Mouse (Mus musculus): Measurements from ENCODE around the gene Phf2. TPM values are rescaled to one million over a fixed set of nuclear protein-coding genes. Genes with fewer than 3 reads are reported as not detected.

Gene Phf2
- polyA plus RNA-seq, 1 experiment from 2014 or later: 11.9 TPM

- H3K27me3 ChIP-seq: no peaks in the 10 kb centered on the region
- H3K4me2 ChIP-seq: no peak overlapping the region
- no peak for ATAC-seq (ENCODE audit: low FRiP score)
- H3K27ac ChIP-seq: no peak overlapping the region
- no peaks in the 10 kb centered on the region for H3K9me3 ChIP-seq
- H3K4me3 ChIP-seq (replicated peaks): no peak overlapping the region
- H3K4me1 ChIP-seq: peaks cover 8% of the 10 kb centered on the region; the same call in 1 of the 2 replicates
- 80% methylated on average over 11 of the region's 11 CpGs for WGBS
- no peak overlapping the region for H3K9ac ChIP-seq
- H3K36me3 ChIP-seq (replicated peaks): peaks cover 8% of the 10 kb centered on the region; the same call in 1 of the 2 replicates
Measured at GRCm38 (mm10) chr13:48796906-48797305, 74.0 kb downstream of the Phf2 start.

DNA sequence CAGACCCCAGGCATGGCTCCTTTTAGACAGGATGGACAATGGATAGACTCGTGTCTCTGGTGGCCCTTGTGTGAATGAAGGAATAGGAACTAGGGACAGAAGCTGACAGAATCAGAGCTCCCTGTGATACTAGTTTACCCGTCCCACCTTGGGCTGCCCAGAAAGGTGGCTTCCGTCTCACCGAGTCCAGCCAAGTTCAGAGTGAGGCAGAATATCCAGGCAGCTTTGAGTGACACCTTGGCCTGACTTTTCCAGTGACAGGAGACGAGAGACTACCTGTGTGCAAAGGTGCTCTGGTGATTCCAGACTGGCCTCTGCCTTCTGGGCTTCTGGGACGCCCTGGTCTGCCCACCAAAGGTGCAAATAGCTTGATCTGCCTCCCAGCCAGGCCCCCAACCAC is 75.2 kb downstream of the Phf2 start:
- Histone ChIP-seq H3K9ac (no peak overlapping the region), H3K4me2 (no peak overlapping the region), H3K9me3 (no peaks in the 10 kb centered on the region), H3K4me1 (peaks cover 8% of the 10 kb centered on the region; the same call in 1 of the 2 replicates), H3K4me3 (replicated peaks) (no peak overlapping the region), H3K27ac (no peak overlapping the region), H3K27me3 (no peaks in the 10 kb centered on the region), H3K36me3 (replicated peaks) (no peaks in the 10 kb centered on the region)
- ATAC-seq (ENCODE audit: low FRiP score): no peak
- 84% methylated on average over 6 of the region's 6 CpGs for WGBS

DNA sequence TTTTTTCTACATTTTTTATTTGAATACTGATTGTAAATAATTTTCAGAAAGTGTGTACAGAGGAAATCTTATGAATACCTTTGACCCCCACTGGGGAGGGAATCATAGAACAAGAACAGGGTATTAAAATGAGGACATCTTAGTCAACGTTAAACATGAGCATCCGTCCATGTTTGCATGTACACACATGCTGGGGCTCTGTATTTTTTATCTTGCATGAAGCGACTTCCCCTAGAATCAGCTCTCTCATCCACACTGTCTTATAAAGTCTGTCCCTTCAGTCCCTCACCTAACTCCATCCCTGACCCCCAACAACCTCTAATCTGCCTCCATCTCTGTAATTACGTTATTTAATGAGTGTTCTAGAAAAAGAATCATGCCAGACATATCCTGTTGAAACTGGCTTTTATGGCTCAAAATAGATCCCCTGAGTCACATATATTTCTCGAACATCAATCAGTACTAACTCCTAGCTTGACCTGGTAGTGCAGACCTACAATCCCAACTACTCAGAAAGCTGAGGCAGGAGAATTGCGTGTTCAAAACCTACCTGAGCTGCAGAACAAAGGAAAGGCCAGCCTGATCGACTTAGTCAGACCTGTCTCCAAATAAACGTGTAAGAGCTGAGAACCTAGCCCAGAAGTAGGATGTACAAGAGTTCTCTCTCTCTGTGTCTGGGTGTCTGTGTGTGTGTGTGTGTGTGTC is 86.2 kb downstream of the Phf2 start:
- WGBS: 87% methylated on average over 8 of the region's 8 CpGs
- Histone ChIP-seq H3K27ac (no peak overlapping the region), H3K9ac (no peak overlapping the region), H3K4me3 (replicated peaks) (no peak overlapping the region), H3K27me3 (0 out of 2 replicates have a peak, but pooled peaks cover 6% of the 10 kb centered on the region), H3K4me1 (peaks cover 17% of the 10 kb centered on the region), H3K36me3 (replicated peaks) (no peaks in the 10 kb centered on the region), H3K9me3 (no peaks in the 10 kb centered on the region), H3K4me2 (no peak overlapping the region)
- no peak for ATAC-seq (ENCODE audit: low FRiP score)

GRCm38 (mm10) chr13:48784151-48784550 is 86.8 kb downstream of the Phf2 start:
- Histone ChIP-seq H3K27me3 (0 out of 2 replicates have a peak, but pooled peaks cover 6% of the 10 kb centered on the region), H3K27ac (no peak overlapping the region), H3K9ac (no peak overlapping the region), H3K9me3 (no peaks in the 10 kb centered on the region), H3K4me3 (replicated peaks) (no peak overlapping the region), H3K4me2 (no peak overlapping the region), H3K36me3 (replicated peaks) (no peaks in the 10 kb centered on the region), H3K4me1 (peaks cover 17% of the 10 kb centered on the region)
- peak; percentile 63; the same call in 1 of the 2 replicates for ATAC-seq (ENCODE audit: low FRiP score)
- WGBS: 51% methylated on average over 8 of the region's 8 CpGs

DNA sequence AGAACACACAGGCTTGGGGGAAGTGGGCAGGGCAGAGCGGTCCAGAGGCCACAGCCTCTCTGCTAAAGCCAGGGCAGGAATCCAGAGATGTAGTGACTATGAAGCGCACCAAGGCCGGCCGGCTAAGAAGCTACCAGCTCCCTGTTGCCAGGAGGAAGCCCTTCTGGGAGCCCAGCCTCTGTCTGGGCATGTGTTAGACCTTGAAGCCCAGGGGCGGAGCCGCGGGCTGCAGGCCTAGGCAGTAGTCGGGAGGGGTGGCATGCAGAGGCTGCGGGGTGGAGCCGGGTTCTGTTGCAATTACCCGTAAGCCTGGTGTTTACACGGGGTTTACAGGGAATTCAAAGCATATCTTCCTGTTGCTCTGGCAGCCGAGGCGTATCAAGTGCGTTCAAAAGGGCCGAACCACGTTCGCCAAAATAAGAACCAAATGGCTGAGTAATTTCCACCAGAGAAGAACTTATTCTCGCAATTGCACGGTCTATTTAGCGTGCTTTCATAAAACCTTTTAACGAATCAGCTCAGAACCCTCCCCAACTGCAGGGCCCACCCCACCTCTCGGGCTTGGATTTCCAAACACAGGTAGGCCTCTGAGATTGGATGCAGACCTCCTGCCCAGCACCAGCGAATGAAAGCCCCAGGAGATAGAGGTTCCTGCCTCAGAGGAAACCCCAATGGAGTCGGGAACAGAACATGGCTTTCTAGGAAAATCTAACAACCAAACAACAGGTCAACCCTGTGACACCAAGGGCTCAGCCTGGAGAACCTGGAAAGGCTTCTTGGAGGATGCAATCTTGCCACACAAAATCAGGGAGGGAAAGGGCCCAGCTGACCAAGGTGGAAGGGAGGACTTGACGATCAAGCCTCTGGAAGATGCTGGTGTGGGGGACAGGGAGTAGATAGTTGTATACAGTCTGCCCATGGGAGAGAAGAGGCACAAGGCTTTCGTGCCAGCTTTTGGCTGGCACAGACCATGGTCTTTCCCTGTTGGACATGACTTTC is 87.9 kb downstream of the Phf2 start:
- Histone ChIP-seq H3K4me2 (no peak overlapping the region), H3K27ac (peak overlapping the region; percentile 19; the same call in 1 of the 2 replicates), H3K9ac (no peak overlapping the region), H3K4me1 (peaks cover 17% of the 10 kb centered on the region), H3K36me3 (replicated peaks) (no peaks in the 10 kb centered on the region), H3K9me3 (no peaks in the 10 kb centered on the region), H3K27me3 (0 out of 2 replicates have a peak, but pooled peaks cover 6% of the 10 kb centered on the region), H3K4me3 (replicated peaks) (no peak overlapping the region)
- ATAC-seq (ENCODE audit: low FRiP score): no peak
- 51% methylated on average over 27 of the region's 27 CpGs for WGBS

- no peak overlapping the region for H3K4me2 ChIP-seq
- no peaks in the 10 kb centered on the region for H3K36me3 ChIP-seq (replicated peaks)
- WGBS: 74% methylated on average over 9 of the region's 9 CpGs
- H3K27me3 ChIP-seq: 0 out of 2 replicates have a peak, but pooled peaks cover 6% of the 10 kb centered on the region
- no peak overlapping the region for H3K9ac ChIP-seq
- H3K4me3 ChIP-seq (replicated peaks): no peak overlapping the region
- H3K9me3 ChIP-seq: no peaks in the 10 kb centered on the region
- ATAC-seq (ENCODE audit: low FRiP score): no peak
- no peak overlapping the region for H3K27ac ChIP-seq
- peaks cover 17% of the 10 kb centered on the region for H3K4me1 ChIP-seq
Measured at GRCm38 (mm10) chr13:48780345-48781010, 90.4 kb downstream of the Phf2 start.

- H3K27ac ChIP-seq: no peak overlapping the region
Measured at GRCm38 (mm10) chr13:48779592-48780344, 91.2 kb downstream of the Phf2 start.

GRCm38 (mm10) chr13:48778138-48778537 is 92.8 kb downstream of the Phf2 start:
- ATAC-seq (ENCODE audit: low FRiP score): no peak
- 74% methylated on average over 4 of the region's 4 CpGs for WGBS

More at GRCm38 (mm10) chr13:48779592-48780344, 91.2 kb downstream of the Phf2 start:
- no peak overlapping the region for H3K4me2 ChIP-seq
- no peaks in the 10 kb centered on the region for H3K36me3 ChIP-seq (replicated peaks)
- 58% methylated on average over 11 of the region's 11 CpGs for WGBS
- no peak overlapping the region for H3K4me3 ChIP-seq (replicated peaks)
- no peak for ATAC-seq (ENCODE audit: low FRiP score)
- H3K9ac ChIP-seq: no peak overlapping the region
- H3K9me3 ChIP-seq: no peaks in the 10 kb centered on the region
- H3K4me1 ChIP-seq: peaks cover 17% of the 10 kb centered on the region
- H3K27me3 ChIP-seq: 0 out of 2 replicates have a peak, but pooled peaks cover 6% of the 10 kb centered on the region

DNA sequence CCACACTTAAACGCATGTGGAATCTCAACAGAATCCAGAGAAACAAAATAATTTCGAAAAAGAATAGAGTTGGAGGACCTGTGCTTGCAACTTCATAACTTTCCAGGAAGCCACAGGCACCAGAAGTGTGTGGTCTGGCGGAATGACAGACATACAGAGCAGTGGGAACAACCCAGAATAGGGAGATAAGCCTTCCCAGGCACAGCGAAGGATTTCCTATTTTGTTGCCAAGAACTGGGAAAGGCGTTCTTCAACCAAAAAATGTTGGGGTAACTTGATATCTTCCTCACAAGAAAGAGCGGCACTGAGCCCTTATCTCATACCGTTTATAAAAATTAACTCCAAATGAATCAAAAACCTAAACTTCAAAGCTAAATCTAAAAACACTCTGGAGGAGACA is 96.4 kb downstream of the Phf2 start:
- H3K9ac ChIP-seq: no peak overlapping the region
- H3K27ac ChIP-seq: no peak overlapping the region
- 83% methylated on average over 7 of the region's 7 CpGs for WGBS
- H3K27me3 ChIP-seq: no peaks in the 10 kb centered on the region
- no peak for ATAC-seq (ENCODE audit: low FRiP score)
- H3K4me2 ChIP-seq: no peak overlapping the region
- no peaks in the 10 kb centered on the region for H3K4me1 ChIP-seq
- H3K9me3 ChIP-seq: no peaks in the 10 kb centered on the region
- no peaks in the 10 kb centered on the region for H3K36me3 ChIP-seq (replicated peaks)
- no peak overlapping the region for H3K4me3 ChIP-seq (replicated peaks)

More at GRCm38 (mm10) chr13:48778138-48778537, 92.8 kb downstream of the Phf2 start:
- no peak overlapping the region for H3K4me2 ChIP-seq
- H3K27ac ChIP-seq: no peak overlapping the region
- H3K9me3 ChIP-seq: no peaks in the 10 kb centered on the region
- 0 out of 2 replicates have a peak, but pooled peaks cover 6% of the 10 kb centered on the region for H3K27me3 ChIP-seq
- 0 out of 2 replicates have a peak, but pooled peaks cover 8% of the 10 kb centered on the region for H3K4me1 ChIP-seq
- H3K9ac ChIP-seq: no peak overlapping the region
- H3K36me3 ChIP-seq (replicated peaks): no peaks in the 10 kb centered on the region
- H3K4me3 ChIP-seq (replicated peaks): no peak overlapping the region

- ATAC-seq (ENCODE audit: low FRiP score): 0 out of 2 replicates have a peak, but pooled peaks have one; percentile 27
Measured at GRCm38 (mm10) chr13:48768109-48768508, 102.8 kb downstream of the Phf2 start.

GRCm38 (mm10) chr13:48763701-48764245 is 107.1 kb downstream of the Phf2 start:
- peaks cover 3% of the 10 kb centered on the region; the same call in 1 of the 2 replicates for H3K27me3 ChIP-seq
- H3K9me3 ChIP-seq: no peaks in the 10 kb centered on the region
- ATAC-seq (ENCODE audit: low FRiP score): no peak
- H3K36me3 ChIP-seq (replicated peaks): no peaks in the 10 kb centered on the region
- no peak overlapping the region for H3K27ac ChIP-seq
- peaks cover 24% of the 10 kb centered on the region for H3K4me1 ChIP-seq
- no peak overlapping the region for H3K4me2 ChIP-seq
- no peak overlapping the region for H3K4me3 ChIP-seq (replicated peaks)
- H3K9ac ChIP-seq: no peak overlapping the region
- 29% methylated on average over 11 of the region's 11 CpGs for WGBS

More at GRCm38 (mm10) chr13:48768109-48768508, 102.8 kb downstream of the Phf2 start:
- Histone ChIP-seq H3K4me2 (no peak overlapping the region), H3K4me1 (peaks cover 17% of the 10 kb centered on the region), H3K27me3 (peaks cover 3% of the 10 kb centered on the region; the same call in 1 of the 2 replicates), H3K36me3 (replicated peaks) (no peaks in the 10 kb centered on the region), H3K9ac (no peak overlapping the region), H3K27ac (no peak overlapping the region), H3K4me3 (replicated peaks) (no peak overlapping the region), H3K9me3 (no peaks in the 10 kb centered on the region)
- 77% methylated on average over 11 of the region's 11 CpGs for WGBS

All from forebrain, embryonic 12.5 days (tissue).